Mouse (Mus musculus) neural tube, embryonic 15.5 days (tissue): ENCODE results near the gene Ptprg. TPM values are rescaled to one million over a fixed set of nuclear protein-coding genes. Genes with fewer than 3 reads are reported as not detected.

Source experiments
- ATAC-seq: fragments of 200-750 bp; cut with Nextera tagmentation; 2 replicates; pipeline ENCODE4 v1.8.0; 2017; ENCODE audit warnings: mild to moderate bottlenecking, moderate TSS enrichment, moderate library complexity; ENCODE audit not compliant: low FRiP score
- H3K27ac ChIP-seq: fragments of 300-500 bp; sonication (generic); replicated peaks from 2 replicates; pipeline ENCODE4 v1.5.1; 2015; ENCODE audit warnings: mild to moderate bottlenecking, inconsistent platforms
- H3K27me3 ChIP-seq: fragments of 300-500 bp; sonication (generic); replicated peaks from 2 replicates; pipeline ENCODE4 v1.6.1; 2015; ENCODE audit warnings: inconsistent platforms
- H3K36me3 ChIP-seq: fragments of 300-500 bp; sonication (generic); 2 replicates; pipeline ENCODE4 v1.6.1; 2015; ENCODE audit warnings: inconsistent platforms
- H3K4me1 ChIP-seq: fragments of 300-500 bp; sonication (generic); 2 replicates; pipeline ENCODE4 v1.6.1; 2015; ENCODE audit warnings: inconsistent platforms
- H3K4me2 ChIP-seq: fragments of 300-500 bp; sonication (generic); 2 replicates; pipeline ENCODE4 v1.6.1; 2015; ENCODE audit warnings: inconsistent platforms, mild to moderate bottlenecking, moderate library complexity
- H3K4me3 ChIP-seq: fragments of 300-500 bp; sonication (generic); replicated peaks from 2 replicates; pipeline ENCODE4 v1.5.1; 2015; ENCODE audit warnings: mild to moderate bottlenecking, inconsistent platforms
- H3K9ac ChIP-seq: fragments of 300-500 bp; sonication (generic); replicated peaks from 2 replicates; pipeline ENCODE4 v1.6.1; 2015; ENCODE audit warnings: mild to moderate bottlenecking, inconsistent platforms
- H3K9me3 ChIP-seq: fragments of 300-500 bp; sonication (generic); replicated peaks from 2 replicates; pipeline ENCODE4 v1.6.1; 2016; ENCODE audit warnings: inconsistent platforms
- WGBS: fragments of 180-500 bp; shearing (Covaris S2); methylation state at CpG from one replicate; pipeline ENCODE4 v1.1.7; 2015; ENCODE audit warnings: mixed read lengths; 5-methylcytosine and 5-hydroxymethylcytosine counted together
- polyA plus RNA-seq: library from polyadenylated mRNA; unstranded; fragments of >200 nt; fragmentation: Nextera tagmentation; extraction: Ambion mirVana; gene quantifications from 2 replicates; pipeline ENCODE4 v1.2.1, GENCODE M21; 2015

Ptprg gene
- polyA plus RNA-seq, 1 experiment from 2014 or later, result 40.4 TPM

DNA sequence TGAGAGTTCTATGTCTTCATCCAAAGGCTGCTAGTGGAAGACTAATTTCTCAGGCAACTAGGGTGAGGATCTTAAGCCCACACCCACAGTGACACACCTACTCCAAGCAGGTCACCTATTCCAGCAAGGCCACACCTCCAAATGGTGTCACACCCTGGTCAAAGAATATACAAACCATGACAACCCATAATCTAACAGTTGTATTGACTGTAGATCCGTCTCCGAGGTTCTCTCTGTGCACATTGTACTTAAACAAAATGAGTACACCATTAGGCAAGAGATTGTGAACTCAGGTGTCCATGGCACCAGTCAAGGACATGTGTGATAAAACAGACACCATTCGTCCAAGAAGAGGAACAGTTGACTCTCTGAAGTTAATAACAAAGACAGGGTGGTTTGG is 596.2 kb downstream of the Ptprg start:
- Histone ChIP-seq H3K4me3 (no peak overlapping the region), H3K9ac (no peak overlapping the region), H3K36me3 (peaks cover 8% of the 10 kb centered on the region; the same call in 1 of the 2 replicates), H3K27ac (no peak overlapping the region), H3K27me3 (0 out of 2 replicates have a peak, but pooled peaks cover 2% of the 10 kb centered on the region), H3K4me1 (no peaks in the 10 kb centered on the region), H3K4me2 (no peak overlapping the region), H3K9me3 (no peaks in the 10 kb centered on the region)
- no peak for ATAC-seq
- WGBS, result 84% methylated on average over 3 of the region's 3 CpGs

DNA sequence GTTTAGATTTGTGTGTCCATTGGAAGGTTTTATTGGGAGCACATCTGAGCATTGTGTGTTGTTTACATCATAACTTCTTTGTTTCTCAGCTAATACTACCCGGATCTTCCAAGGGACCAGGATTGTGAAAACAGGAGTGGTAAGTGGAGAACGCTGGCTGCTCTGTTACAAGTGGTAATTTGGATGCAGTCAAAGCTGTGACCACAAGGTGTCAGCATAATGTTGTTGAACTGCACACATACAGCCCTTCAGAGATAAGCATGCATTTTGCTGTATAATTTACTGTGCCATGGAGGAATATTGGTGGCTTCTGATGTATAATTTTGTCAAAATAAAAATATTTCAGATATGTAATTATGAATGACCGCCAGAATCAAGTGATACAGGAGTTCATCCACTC is 598.6 kb downstream of the Ptprg start:
- ATAC-seq, result peak; percentile 77; the same call in 1 of the 2 replicates
- WGBS, result 43% methylated on average over 3 of the region's 3 CpGs
- H3K9me3 ChIP-seq, result no peaks in the 10 kb centered on the region
- no peak overlapping the region for H3K4me2 ChIP-seq
- no peak overlapping the region for H3K27ac ChIP-seq
- no peaks in the 10 kb centered on the region for H3K4me1 ChIP-seq
- H3K36me3 ChIP-seq, result no peaks in the 10 kb centered on the region
- no peak overlapping the region for H3K4me3 ChIP-seq
- no peak overlapping the region for H3K9ac ChIP-seq
- 0 out of 2 replicates have a peak, but pooled peaks cover 2% of the 10 kb centered on the region for H3K27me3 ChIP-seq

DNA sequence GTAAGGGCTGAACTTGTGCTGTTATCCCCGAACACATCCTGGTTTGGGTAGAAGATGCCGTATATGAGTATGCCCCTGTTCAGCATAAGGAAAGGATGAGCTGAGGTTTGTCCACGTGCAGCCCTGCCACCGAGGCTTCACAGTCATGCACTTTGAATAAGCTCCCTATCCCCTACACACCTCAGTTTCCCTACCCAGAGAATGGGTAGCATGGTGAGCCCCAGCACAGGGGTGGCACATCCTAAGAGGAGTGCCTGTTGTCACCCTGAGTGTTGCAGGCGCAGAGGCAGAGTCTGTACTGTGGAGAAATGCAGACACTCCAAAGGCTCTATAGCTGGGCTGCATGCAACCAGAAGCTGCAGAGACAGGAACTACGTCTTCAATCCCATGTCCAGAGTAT is 599.4 kb downstream of the Ptprg start:
- H3K27ac ChIP-seq, result no peak overlapping the region
- H3K4me2 ChIP-seq, result no peak overlapping the region
- no peaks in the 10 kb centered on the region for H3K9me3 ChIP-seq
- no peak for ATAC-seq
- no peaks in the 10 kb centered on the region for H3K36me3 ChIP-seq
- 0 out of 2 replicates have a peak, but pooled peaks cover 2% of the 10 kb centered on the region for H3K27me3 ChIP-seq
- 97% methylated on average over 6 of the region's 6 CpGs for WGBS
- no peak overlapping the region for H3K9ac ChIP-seq
- no peak overlapping the region for H3K4me3 ChIP-seq
- no peaks in the 10 kb centered on the region for H3K4me1 ChIP-seq

DNA sequence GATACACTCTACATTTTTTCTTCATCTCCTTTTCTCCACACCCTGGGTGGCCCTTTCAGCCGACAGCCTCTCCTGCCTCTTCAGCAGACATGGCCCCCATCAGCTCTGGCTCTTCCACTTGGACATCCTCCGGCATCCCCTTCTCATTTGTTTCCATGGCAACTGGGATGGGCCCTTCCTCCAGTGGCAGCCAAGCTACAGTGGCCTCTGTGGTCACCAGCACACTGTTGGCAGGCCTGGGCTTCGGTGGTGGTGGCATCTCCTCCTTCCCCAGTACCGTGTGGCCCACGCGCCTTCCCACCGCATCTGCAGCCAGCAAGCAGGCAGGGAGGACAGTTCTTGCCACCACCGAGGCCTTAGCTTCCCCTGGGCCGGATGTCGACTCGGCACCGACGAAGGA is 600.3 kb downstream of the Ptprg start:
- Histone ChIP-seq H3K9me3 (no peaks in the 10 kb centered on the region), H3K4me1 (no peaks in the 10 kb centered on the region), H3K27me3 (0 out of 2 replicates have a peak, but pooled peaks cover 2% of the 10 kb centered on the region), H3K36me3 (no peaks in the 10 kb centered on the region), H3K4me3 (no peak overlapping the region), H3K9ac (no peak overlapping the region), H3K4me2 (no peak overlapping the region), H3K27ac (no peak overlapping the region)
- no peak for ATAC-seq
- 78% methylated on average over 13 of the region's 13 CpGs for WGBS

DNA sequence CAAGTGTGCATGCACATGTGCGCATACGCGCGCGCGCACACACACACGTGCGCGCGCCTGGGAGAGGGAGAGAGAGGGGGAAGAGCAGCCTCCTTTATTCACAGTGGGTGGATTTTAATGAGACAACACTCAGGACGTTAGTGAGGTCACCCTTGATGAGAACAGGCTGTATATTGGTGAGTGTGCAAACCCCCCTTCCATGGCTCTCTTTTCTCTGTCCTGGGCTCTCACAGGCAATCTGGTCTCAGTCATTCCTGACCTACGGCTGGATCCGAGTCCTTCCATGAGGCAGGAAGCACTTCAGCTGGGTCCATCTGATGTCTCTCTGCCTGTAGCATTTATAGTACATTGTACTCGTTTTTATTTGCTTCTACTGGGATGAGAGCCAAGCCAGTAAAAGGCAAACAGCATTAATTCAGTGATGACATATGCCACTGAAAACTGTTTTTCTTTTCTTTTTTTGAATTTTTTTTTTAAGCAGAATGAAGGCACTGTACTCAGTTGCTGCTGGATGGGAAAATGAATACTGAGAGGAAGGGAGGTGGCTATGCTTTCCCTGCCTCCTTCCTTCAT is 608.5 kb downstream of the Ptprg start:
- no peak overlapping the region for H3K9ac ChIP-seq
- H3K27ac ChIP-seq, result no peak overlapping the region; the same call in 1 of the 2 replicates
- H3K9me3 ChIP-seq, result no peaks in the 10 kb centered on the region
- H3K36me3 ChIP-seq, result no peaks in the 10 kb centered on the region
- no peaks in the 10 kb centered on the region for H3K27me3 ChIP-seq
- ATAC-seq, result no peak
- no peak overlapping the region for H3K4me3 ChIP-seq
- WGBS, result 71% methylated on average over 14 of the region's 14 CpGs
- no peak overlapping the region for H3K4me2 ChIP-seq
- H3K4me1 ChIP-seq, result peaks cover 7% of the 10 kb centered on the region

DNA sequence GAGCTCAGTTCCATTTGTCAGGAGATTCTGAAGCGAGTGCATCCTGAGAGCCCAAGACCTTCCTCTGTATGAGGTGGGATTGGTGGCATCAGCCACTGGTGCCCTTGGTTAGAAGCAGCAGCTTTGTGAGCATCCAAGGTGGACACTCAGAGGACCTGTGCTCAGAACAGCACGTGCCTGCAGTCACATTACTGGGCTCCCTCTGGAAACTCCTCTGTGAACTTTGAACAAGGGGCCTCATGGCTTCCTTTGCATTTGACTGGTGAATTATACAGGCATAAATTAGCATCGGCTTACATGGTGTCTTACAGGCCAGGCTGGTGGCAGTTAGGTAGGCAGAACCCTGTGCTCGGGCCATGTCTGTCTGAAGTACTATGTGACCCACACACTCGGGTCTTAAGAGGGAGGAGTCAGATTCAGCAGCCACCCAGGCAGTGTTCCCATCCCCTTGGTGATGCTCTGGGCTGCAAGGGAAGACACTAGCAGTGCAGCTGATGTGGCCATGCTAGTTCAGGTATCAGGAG is 609.1 kb downstream of the Ptprg start:
- no peak overlapping the region for H3K4me2 ChIP-seq
- H3K27me3 ChIP-seq, result no peaks in the 10 kb centered on the region
- peaks cover 7% of the 10 kb centered on the region for H3K4me1 ChIP-seq
- H3K27ac ChIP-seq, result no peak overlapping the region; the same call in 1 of the 2 replicates
- H3K9ac ChIP-seq, result no peak overlapping the region
- no peaks in the 10 kb centered on the region for H3K9me3 ChIP-seq
- H3K4me3 ChIP-seq, result no peak overlapping the region
- ATAC-seq, result no peak
- WGBS, result 53% methylated on average over 5 of the region's 5 CpGs
- H3K36me3 ChIP-seq, result no peaks in the 10 kb centered on the region

DNA sequence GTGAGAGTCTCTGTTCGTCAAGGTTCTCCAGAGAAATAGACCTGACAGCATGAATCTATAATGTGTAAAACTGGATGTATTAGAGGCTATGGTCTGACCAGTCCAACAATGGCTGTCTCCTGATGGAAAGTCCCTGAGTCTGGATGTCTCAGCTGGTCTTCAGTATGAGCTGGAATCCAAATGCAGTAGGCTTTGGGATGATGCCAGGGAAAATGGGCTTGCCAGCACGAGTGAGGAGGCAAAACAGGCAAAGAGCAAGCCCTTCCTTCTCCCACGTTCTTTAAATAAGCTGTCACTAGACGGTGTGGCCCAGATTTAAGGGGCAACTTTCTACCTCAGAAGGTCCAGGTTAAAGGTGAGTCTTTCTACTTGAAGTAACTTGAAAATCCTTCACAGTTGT is 609.9 kb downstream of the Ptprg start:
- Histone ChIP-seq H3K4me3 (no peak overlapping the region), H3K9me3 (no peaks in the 10 kb centered on the region), H3K27ac (no peak overlapping the region), H3K36me3 (no peaks in the 10 kb centered on the region), H3K4me2 (no peak overlapping the region), H3K27me3 (no peaks in the 10 kb centered on the region), H3K4me1 (peaks cover 7% of the 10 kb centered on the region), H3K9ac (no peak overlapping the region)
- WGBS, result 74% methylated on average over 4 of the region's 4 CpGs
- no peak for ATAC-seq

DNA sequence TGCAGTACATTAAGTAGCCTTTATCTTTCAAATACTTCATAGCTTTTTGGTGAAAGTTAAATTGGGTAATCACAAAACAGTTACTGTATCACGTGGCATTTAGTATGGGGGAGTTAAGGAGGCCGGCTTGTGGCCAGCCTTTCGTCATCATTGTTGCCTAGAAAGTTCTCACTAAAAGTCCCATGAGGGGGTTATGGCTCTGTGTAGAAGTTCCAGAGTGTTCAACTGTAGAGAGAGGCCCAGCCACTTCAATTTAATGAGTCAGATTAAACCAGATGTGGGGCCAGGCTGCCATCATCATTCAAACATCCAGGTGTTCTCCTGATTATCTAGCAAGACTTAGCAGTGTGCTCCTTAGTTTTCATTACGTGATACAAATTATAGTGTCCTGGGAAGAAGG is 613.9 kb downstream of the Ptprg start:
- Histone ChIP-seq H3K36me3 (no peaks in the 10 kb centered on the region), H3K9ac (no peak overlapping the region), H3K4me2 (no peak overlapping the region), H3K27ac (no peak overlapping the region), H3K27me3 (no peaks in the 10 kb centered on the region), H3K4me3 (no peak overlapping the region), H3K4me1 (peaks cover under 1% of the 10 kb centered on the region; the same call in 1 of the 2 replicates), H3K9me3 (no peaks in the 10 kb centered on the region)
- 87% methylated on average over 4 of the region's 4 CpGs for WGBS
- no peak for ATAC-seq

DNA sequence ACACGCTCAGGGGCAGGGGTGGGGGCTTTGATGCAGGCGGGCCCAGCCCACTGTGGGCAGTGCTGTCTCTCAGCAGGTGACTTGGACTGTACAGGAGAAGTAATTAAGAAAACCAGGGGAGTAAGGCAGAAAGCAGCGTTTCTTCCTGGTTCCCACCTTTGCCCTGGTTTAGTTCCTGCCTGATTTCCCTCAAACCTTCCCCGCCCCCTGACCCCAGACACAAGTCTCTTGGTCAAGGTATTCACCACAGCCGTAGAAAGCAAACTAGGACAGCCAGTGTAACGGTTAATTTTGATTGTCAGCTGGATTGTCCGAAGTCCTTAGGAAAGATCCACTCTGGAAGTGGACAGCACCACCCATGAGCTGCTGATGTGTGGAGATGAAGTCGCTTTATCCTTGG is 614.3 kb downstream of the Ptprg start:
- WGBS, result 80% methylated on average over 8 of the region's 8 CpGs
- no peaks in the 10 kb centered on the region for H3K4me1 ChIP-seq

DNA sequence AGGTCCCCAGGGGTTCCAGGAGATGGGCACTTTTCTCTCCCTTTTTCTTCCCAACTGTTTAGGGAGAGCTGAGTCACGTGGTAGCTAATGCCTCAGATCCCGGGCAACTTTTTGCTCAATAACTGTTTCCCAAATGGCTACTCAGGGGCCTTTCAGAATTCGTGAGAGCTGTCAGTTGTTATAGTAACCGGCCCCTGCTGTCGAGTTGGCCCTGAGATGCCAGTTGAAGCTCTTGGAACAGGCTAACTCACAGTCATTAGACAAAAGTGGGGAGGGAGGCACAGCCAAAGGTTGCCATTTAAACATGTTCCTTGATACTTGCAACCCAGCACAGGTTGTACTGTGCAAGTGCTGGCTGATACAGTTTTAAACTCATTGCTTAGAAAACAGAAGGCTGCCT is 624.1 kb downstream of the Ptprg start:
- Histone ChIP-seq H3K4me2 (no peak overlapping the region), H3K9ac (no peak overlapping the region), H3K27ac (peak overlapping the region; percentile 56), H3K36me3 (no peaks in the 10 kb centered on the region), H3K9me3 (no peaks in the 10 kb centered on the region), H3K4me3 (no peak overlapping the region), H3K4me1 (peaks cover 14% of the 10 kb centered on the region), H3K27me3 (no peaks in the 10 kb centered on the region)
- peak; percentile 71 for ATAC-seq
- WGBS, result 17% methylated on average over 5 of the region's 5 CpGs

More for the DNA sequence above, 614.3 kb downstream of the Ptprg start:
- no peaks in the 10 kb centered on the region for H3K9me3 ChIP-seq
- no peak overlapping the region for H3K4me3 ChIP-seq
- no peak overlapping the region for H3K27ac ChIP-seq
- ATAC-seq, result no peak
- no peaks in the 10 kb centered on the region for H3K36me3 ChIP-seq
- H3K4me2 ChIP-seq, result no peak overlapping the region
- H3K9ac ChIP-seq, result no peak overlapping the region
- H3K27me3 ChIP-seq, result no peaks in the 10 kb centered on the region

DNA sequence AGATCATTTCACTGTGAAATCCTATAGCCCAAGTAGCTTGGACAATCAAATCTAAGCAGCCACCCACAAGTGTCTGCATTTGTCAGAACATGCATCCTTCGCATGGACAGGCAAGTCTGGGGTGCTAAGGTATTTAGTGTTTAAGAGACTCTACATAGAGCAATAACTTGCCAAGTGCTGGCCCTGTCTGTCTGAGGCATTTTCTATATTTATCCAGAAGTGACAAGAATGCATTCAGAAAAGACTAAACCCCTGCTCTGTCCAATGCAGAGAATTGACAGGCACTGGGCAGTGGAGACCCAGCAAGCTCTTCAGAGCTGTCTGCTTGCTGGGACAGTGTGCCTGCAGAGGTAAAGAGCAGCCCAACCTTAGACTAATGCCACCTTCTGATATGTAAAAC is 625.3 kb downstream of the Ptprg start:
- Histone ChIP-seq H3K9me3 (no peaks in the 10 kb centered on the region), H3K27me3 (no peaks in the 10 kb centered on the region), H3K36me3 (no peaks in the 10 kb centered on the region), H3K27ac (no peak overlapping the region), H3K4me3 (no peak overlapping the region), H3K4me1 (peaks cover 14% of the 10 kb centered on the region), H3K9ac (no peak overlapping the region), H3K4me2 (no peak overlapping the region)
- WGBS, result 100% methylated on average over 1 of the region's 1 CpGs
- no peak for ATAC-seq

DNA sequence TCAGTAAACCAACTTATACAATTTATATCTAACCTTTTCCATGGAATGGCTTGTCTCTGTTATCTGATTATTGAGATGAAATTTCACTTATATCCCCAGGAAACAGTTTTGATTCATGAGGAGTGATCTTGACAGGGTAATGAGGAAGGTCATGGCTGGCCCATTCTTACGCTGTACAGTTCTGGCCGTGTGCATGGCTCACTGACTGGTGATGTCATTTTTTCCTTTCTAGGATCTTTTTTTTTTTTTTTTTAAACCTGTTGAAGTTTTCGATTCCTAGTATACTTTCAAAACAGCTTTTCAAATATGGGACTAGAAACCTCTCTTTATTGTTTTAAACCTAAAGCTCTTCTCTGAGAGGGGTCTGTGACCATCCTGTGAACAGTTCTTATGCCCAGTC is 626.8 kb downstream of the Ptprg start:
- 82% methylated on average over 3 of the region's 3 CpGs for WGBS
- peaks cover 19% of the 10 kb centered on the region for H3K4me1 ChIP-seq
- no peak for ATAC-seq
- H3K36me3 ChIP-seq, result no peaks in the 10 kb centered on the region
- no peaks in the 10 kb centered on the region for H3K27me3 ChIP-seq
- no peak overlapping the region for H3K4me3 ChIP-seq
- H3K4me2 ChIP-seq, result no peak overlapping the region
- no peaks in the 10 kb centered on the region for H3K9me3 ChIP-seq
- H3K27ac ChIP-seq, result no peak overlapping the region
- no peak overlapping the region for H3K9ac ChIP-seq
